Mouse (Mus musculus) left cerebral cortex, postnatal 14 days (tissue): ENCODE results near the gene Armc2. TPM values are rescaled to one million over a fixed set of nuclear protein-coding genes. Genes with fewer than 3 reads are reported as not detected.

Experiments used
- DNase-seq, 2 experiments: peaks; one replicate each; pipeline ENCODE4 v3.0.0; 2021 to 2022; ENCODE audit warnings: low spot score in 2 of 2, mixed read lengths in 1 of 2
- intact Hi-C: fragments of 180-260 bp; cut with DNase I; formaldehyde crosslinking; loops from one replicate; pipeline ENCODE4 v1.15.1; 2025
- total RNA-seq, 2 experiments: library from RNA; stranded (reverse); gene quantifications; 2 replicates each; pipeline ENCODE4 v1.2.3; 2021

Gene Armc2
- total RNA-seq, 2 experiments from 2014 or later: 14.2 to 18.0 TPM

- no peak for DNase-seq
- intact Hi-C loops: no loop called here
These were observed 134.3 kb downstream of the Armc2 start for GRCm38 (mm10) chr10:41883741-41884575.

GRCm38 (mm10) chr10:41881438-41881837 is 136.8 kb downstream of the Armc2 start:
- intact Hi-C loops: no loop called here
- no peak for DNase-seq

GRCm38 (mm10) chr10:41880777-41881176 is 137.5 kb downstream of the Armc2 start:
- intact Hi-C loops: no loop called here

GRCm38 (mm10) chr10:41880206-41880605 is 138.0 kb downstream of the Armc2 start:
- DNase-seq: no peak
- intact Hi-C loops: no loop called here

More at GRCm38 (mm10) chr10:41880777-41881176, 137.5 kb downstream of the Armc2 start:
- DNase-seq: no peak

- no peak for DNase-seq
These were observed 138.6 kb downstream of the Armc2 start for GRCm38 (mm10) chr10:41879675-41880074.

GRCm38 (mm10) chr10:41878344-41878743 is 139.9 kb downstream of the Armc2 start:
- intact Hi-C loops: no loop called here
- no peak for DNase-seq

More at GRCm38 (mm10) chr10:41879675-41880074, 138.6 kb downstream of the Armc2 start:
- intact Hi-C loops: no loop called here

- no peak for DNase-seq
- intact Hi-C loops: no loop called here
These were observed 142.6 kb downstream of the Armc2 start for GRCm38 (mm10) chr10:41875624-41876023.

GRCm38 (mm10) chr10:41871564-41871963 is 146.7 kb downstream of the Armc2 start:
- intact Hi-C loops: no loop called here
- no peak for DNase-seq

GRCm38 (mm10) chr10:41870101-41870500 is 148.1 kb downstream of the Armc2 start:
- DNase-seq: no peak
- intact Hi-C loops: no loop called here

GRCm38 (mm10) chr10:41867956-41868355 is 150.3 kb downstream of the Armc2 start:
- intact Hi-C loops: no loop called here
- DNase-seq: no peak

GRCm38 (mm10) chr10:41866838-41867154 is 151.4 kb downstream of the Armc2 start:
- peak in 1 of 2 experiments; percentile 35 for DNase-seq
- intact Hi-C loops: no loop called here

GRCm38 (mm10) chr10:41866069-41866837 is 152.0 kb downstream of the Armc2 start:
- intact Hi-C loops: no loop called here

More at GRCm38 (mm10) chr10:41866069-41866837, 152.0 kb downstream of the Armc2 start:
- no peak for DNase-seq

Other genes starting within 250 kb of the Armc2 start
- gene Cep57l1, start 208.6 kb downstream of the Armc2 start, total RNA-seq: 1 to 10 TPM; 6.6 to 8.6 TPM
- 10 to 100 TPM; 39.3 to 52.8 TPM for gene Sesn1, start 208.5 kb downstream of the Armc2 start, total RNA-seq